21 mouse cellular contexts compared by ENCODE assay signal in the genomic region with DNA sequence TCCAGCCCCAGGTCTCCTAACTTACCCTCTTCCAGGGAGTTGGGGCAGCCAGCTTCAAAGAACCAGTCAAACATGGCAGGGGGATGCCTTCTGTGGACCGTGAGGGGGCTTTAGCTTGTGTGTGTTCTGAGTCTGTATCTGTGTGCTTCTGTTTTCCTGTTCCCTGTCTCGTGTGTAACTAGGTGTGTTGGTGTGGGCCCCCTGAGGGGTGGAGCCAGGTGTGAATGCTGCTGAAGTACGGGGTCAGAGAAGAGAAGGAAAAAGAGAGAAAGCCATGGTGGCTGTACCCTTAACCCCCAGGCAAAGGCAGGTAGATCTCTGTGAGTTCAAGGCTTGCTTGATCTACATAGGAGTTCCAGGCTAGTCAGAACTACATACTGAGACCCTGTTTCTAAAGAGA. TPM values are rescaled to one million over a fixed set of nuclear protein-coding genes. Genes with fewer than 3 reads are reported as not detected.
"Had no signal": no experiment of that assay in that cellular context is flagged by ENCODE, and none has a peak within 500 bp of the region (broad histone marks: within the 10 kb centered on the region; RNA-seq: fewer than 3 reads in every experiment).

No protein-coding gene starts in this region.

- H3K9me3 ChIP-seq: kidney, embryonic 15.5 days; limb, embryonic 10.5 days; limb, embryonic 13.5 days; liver, embryonic 13.5 days; megakaryocyte, embryonic 14.5 days; midbrain, embryonic 10.5 days; midbrain, embryonic 13.5 days; neural tube, embryonic 13.5 days had no signal

- H3K36me3 ChIP-seq: kidney, embryonic 15.5 days; limb, embryonic 10.5 days; limb, embryonic 13.5 days; liver, embryonic 13.5 days had no signal

- H3K9ac ChIP-seq: kidney, embryonic 15.5 days; limb, embryonic 13.5 days; liver, embryonic 13.5 days; lung, embryonic 14.5 days; midbrain, embryonic 13.5 days; neural tube, embryonic 13.5 days had no signal

- ATAC-seq: inflammation-experienced regulatory T-cells, adult 6 months; lung, postnatal 0 days; midbrain, embryonic 13.5 days; midbrain, embryonic 16.5 days had no signal

- DNase-seq: kidney, adult 11 months; kidney, adult 8-10 months; kidney, postnatal 10 days; kidney, postnatal 36 days; liver, embryonic 13.5 days; lung, embryonic 14.5 days; retina, postnatal 1 day had no signal

- H3K4me2 ChIP-seq: kidney, embryonic 15.5 days; limb, embryonic 13.5 days; liver, embryonic 13.5 days; lung, embryonic 14.5 days; midbrain, embryonic 13.5 days; neural tube, embryonic 13.5 days had no signal

- H3K4me3 ChIP-seq: kidney, embryonic 15.5 days; limb, embryonic 10.5 days; limb, embryonic 13.5 days; liver, embryonic 13.5 days; midbrain, embryonic 10.5 days; midbrain, embryonic 13.5 days; myocyte; neural tube, embryonic 13.5 days had no signal

- H3K4me1 ChIP-seq: midbrain, embryonic 13.5 days; neural tube, embryonic 13.5 days had no signal

- H3K27ac ChIP-seq: kidney, embryonic 15.5 days; limb, embryonic 10.5 days; limb, embryonic 13.5 days; liver, embryonic 13.5 days; midbrain, embryonic 10.5 days; midbrain, embryonic 13.5 days; neural tube, embryonic 13.5 days; stomach, postnatal 0 days had no signal

- H3K27me3 ChIP-seq: kidney, embryonic 15.5 days; megakaryocyte, embryonic 14.5 days; midbrain, embryonic 13.5 days; neural tube, embryonic 13.5 days had no signal

RNA-seq across cellular contexts. Expression of a gene that starts 10.7 kb away (rescaled TPM):
- total RNA-seq: monocyte, adult 5-6 weeks had no signal

RNA-seq across cellular contexts. Expression of a gene that starts 18.0 kb away (rescaled TPM):
- total RNA-seq: monocyte, adult 5-6 weeks had no signal
- polyA plus RNA-seq: macrophage, myocyte had no signal
